Mouse (Mus musculus) neural tube, embryonic 15.5 days (tissue): ENCODE measurements at regions not wholly inside any gene's neighbourhood (a gene's known extent, or its start where the extent isn't known, plus 50 kb on each side); places are given as distances from the start of the nearest gene placed in this dataset.

Experiments used
- ATAC-seq: fragments of 200-750 bp; cut with Nextera tagmentation; 2 replicates; pipeline ENCODE4 v1.8.0; 2017; ENCODE audit warnings: mild to moderate bottlenecking, moderate TSS enrichment, moderate library complexity; ENCODE audit not compliant: low FRiP score
- H3K27ac ChIP-seq: fragments of 300-500 bp; sonication (generic); replicated peaks from 2 replicates; pipeline ENCODE4 v1.5.1; 2015; ENCODE audit warnings: mild to moderate bottlenecking, inconsistent platforms
- H3K27me3 ChIP-seq: fragments of 300-500 bp; sonication (generic); replicated peaks from 2 replicates; pipeline ENCODE4 v1.6.1; 2015; ENCODE audit warnings: inconsistent platforms
- H3K36me3 ChIP-seq: fragments of 300-500 bp; sonication (generic); 2 replicates; pipeline ENCODE4 v1.6.1; 2015; ENCODE audit warnings: inconsistent platforms
- H3K4me1 ChIP-seq: fragments of 300-500 bp; sonication (generic); 2 replicates; pipeline ENCODE4 v1.6.1; 2015; ENCODE audit warnings: inconsistent platforms
- H3K4me2 ChIP-seq: fragments of 300-500 bp; sonication (generic); 2 replicates; pipeline ENCODE4 v1.6.1; 2015; ENCODE audit warnings: inconsistent platforms, mild to moderate bottlenecking, moderate library complexity
- H3K4me3 ChIP-seq: fragments of 300-500 bp; sonication (generic); replicated peaks from 2 replicates; pipeline ENCODE4 v1.5.1; 2015; ENCODE audit warnings: mild to moderate bottlenecking, inconsistent platforms
- H3K9ac ChIP-seq: fragments of 300-500 bp; sonication (generic); replicated peaks from 2 replicates; pipeline ENCODE4 v1.6.1; 2015; ENCODE audit warnings: mild to moderate bottlenecking, inconsistent platforms
- H3K9me3 ChIP-seq: fragments of 300-500 bp; sonication (generic); replicated peaks from 2 replicates; pipeline ENCODE4 v1.6.1; 2016; ENCODE audit warnings: inconsistent platforms
- WGBS: fragments of 180-500 bp; shearing (Covaris S2); methylation state at CpG from one replicate; pipeline ENCODE4 v1.1.7; 2015; ENCODE audit warnings: mixed read lengths; 5-methylcytosine and 5-hydroxymethylcytosine counted together

GRCm38 (mm10) chr4:95439834-95440233 lies 117.5 kb upstream of the Fggy start:
- Histone ChIP-seq H3K36me3 (no peaks in the 10 kb centered on the region), H3K4me3 (no peak overlapping the region), H3K27me3 (no peaks in the 10 kb centered on the region), H3K27ac (no peak overlapping the region), H3K4me2 (no peak overlapping the region), H3K9me3 (no peaks in the 10 kb centered on the region), H3K4me1 (no peaks in the 10 kb centered on the region), H3K9ac (no peak overlapping the region)
- 37% methylated on average over 1 of the region's 1 CpGs for WGBS
- ATAC-seq, result no peak

DNA sequence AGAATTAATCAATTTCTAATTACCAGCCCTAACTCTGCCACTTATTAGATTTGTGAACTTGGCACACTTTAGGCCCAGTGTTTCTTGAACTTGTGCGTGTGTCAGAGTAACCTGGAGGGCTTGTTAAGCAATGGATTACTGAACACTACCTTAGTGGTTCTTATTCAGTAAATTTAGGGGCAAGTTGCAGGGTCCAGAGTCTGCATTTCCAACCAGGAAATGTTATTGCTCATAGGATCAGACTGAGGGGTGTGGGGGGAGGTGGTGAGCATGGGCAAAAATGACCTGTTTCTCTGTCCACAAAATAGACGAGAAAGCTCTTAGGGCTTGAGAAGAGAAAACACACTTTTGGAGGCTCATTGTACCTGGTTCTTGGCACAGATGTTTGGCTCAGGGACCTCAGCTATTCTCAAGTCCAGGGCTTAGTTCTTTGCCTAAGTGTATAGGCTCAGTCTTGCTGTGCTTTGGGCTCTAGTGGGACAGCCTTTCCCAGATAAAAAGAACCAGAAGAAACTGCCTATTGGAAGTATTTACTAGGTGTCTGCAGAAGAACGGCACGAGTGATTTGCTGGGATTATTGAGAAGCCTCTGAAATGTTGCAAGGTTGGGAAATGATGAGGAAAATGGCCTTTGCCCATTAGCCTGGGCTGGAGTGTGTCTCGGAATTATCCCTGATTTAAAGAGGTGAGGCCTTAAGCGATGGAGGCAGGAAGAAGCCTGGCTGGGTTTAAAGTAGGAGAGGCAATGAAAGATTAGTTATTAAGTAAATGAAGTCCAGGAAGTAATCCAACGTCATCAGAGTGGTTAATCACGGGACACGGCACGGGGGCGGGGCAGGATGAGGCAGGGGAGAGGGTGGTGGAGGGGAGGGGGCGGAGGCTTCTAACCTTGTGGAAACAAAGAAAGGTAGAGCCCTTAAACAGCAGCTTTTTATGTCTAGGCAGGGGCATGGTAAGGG lies 113.2 kb upstream of the Fggy start:
- no peaks in the 10 kb centered on the region for H3K27me3 ChIP-seq
- H3K4me2 ChIP-seq, result no peak overlapping the region
- H3K36me3 ChIP-seq, result no peaks in the 10 kb centered on the region
- ATAC-seq, result no peak
- no peaks in the 10 kb centered on the region for H3K9me3 ChIP-seq
- H3K4me1 ChIP-seq, result no peaks in the 10 kb centered on the region
- no peak overlapping the region for H3K4me3 ChIP-seq
- H3K9ac ChIP-seq, result no peak overlapping the region
- 51% methylated on average over 12 of the region's 12 CpGs for WGBS
- no peak overlapping the region for H3K27ac ChIP-seq

GRCm38 (mm10) chr4:95450286-95450685 lies 107.0 kb upstream of the Fggy start:
- Histone ChIP-seq H3K27ac (no peak overlapping the region), H3K9me3 (no peaks in the 10 kb centered on the region), H3K27me3 (no peaks in the 10 kb centered on the region), H3K9ac (no peak overlapping the region), H3K4me3 (no peak overlapping the region), H3K4me2 (no peak overlapping the region), H3K4me1 (no peaks in the 10 kb centered on the region), H3K36me3 (no peaks in the 10 kb centered on the region)
- WGBS, result 87% methylated on average over 1 of the region's 1 CpGs
- no peak for ATAC-seq

- no peaks in the 10 kb centered on the region for H3K36me3 ChIP-seq
- no peaks in the 10 kb centered on the region for H3K4me1 ChIP-seq
- no peaks in the 10 kb centered on the region for H3K27me3 ChIP-seq
- H3K4me3 ChIP-seq, result no peak overlapping the region
- no peaks in the 10 kb centered on the region for H3K9me3 ChIP-seq
- ATAC-seq, result no peak
- no peak overlapping the region for H3K9ac ChIP-seq
- no peak overlapping the region for H3K4me2 ChIP-seq
- no peak overlapping the region for H3K27ac ChIP-seq
- WGBS, result 91% methylated on average over 3 of the region's 3 CpGs
Observed at GRCm38 (mm10) chr4:95451831-95452230, 105.5 kb upstream of the Fggy start.

DNA sequence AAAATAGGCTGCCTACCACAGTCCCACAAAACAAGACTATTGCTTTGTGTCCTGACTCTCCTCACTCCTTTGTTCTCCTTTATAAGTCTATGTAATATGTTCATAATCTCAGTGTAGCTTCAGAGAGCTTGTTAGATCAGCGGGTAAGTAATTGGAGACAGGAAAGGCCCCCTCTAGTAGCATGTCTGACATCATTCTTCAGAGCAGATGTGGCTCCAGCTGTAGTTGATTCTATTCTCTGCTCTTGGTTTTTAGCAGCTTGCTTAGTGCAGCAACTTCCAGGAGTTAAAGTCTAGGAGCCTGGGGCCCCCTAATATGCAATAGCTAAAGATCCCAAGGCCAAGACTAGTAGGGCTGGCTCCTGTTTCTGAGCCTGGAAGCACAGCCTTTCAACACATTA lies 101.0 kb upstream of the Fggy start:
- Histone ChIP-seq H3K4me3 (no peak overlapping the region), H3K36me3 (no peaks in the 10 kb centered on the region), H3K9ac (no peak overlapping the region), H3K27me3 (no peaks in the 10 kb centered on the region), H3K4me1 (no peaks in the 10 kb centered on the region), H3K4me2 (no peak overlapping the region), H3K9me3 (no peaks in the 10 kb centered on the region), H3K27ac (no peak overlapping the region)
- 83% methylated on average over 1 of the region's 1 CpGs for WGBS
- no peak for ATAC-seq

DNA sequence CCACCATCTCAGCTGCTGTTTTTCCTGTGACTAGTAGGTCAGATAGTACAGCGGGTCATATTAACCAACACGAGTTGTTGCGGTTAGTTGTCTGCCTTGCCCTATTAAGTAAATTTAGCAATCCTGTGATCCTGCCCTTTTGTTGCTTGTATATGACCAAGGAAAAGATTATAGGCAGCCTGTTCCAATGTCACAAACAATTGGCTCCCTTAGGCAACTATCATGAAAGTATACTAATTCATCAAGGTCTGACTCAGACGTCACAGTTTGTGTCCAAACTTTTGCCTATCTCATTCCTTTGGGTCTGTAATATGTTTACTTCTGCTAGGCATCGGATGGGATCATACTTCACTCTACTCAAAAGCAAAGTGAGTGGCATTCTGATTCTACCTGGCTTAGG lies 100.4 kb upstream of the Fggy start:
- no peaks in the 10 kb centered on the region for H3K4me1 ChIP-seq
- WGBS, result 91% methylated on average over 5 of the region's 5 CpGs
- H3K4me3 ChIP-seq, result no peak overlapping the region
- H3K9me3 ChIP-seq, result no peaks in the 10 kb centered on the region
- H3K27ac ChIP-seq, result no peak overlapping the region
- no peak for ATAC-seq
- no peak overlapping the region for H3K9ac ChIP-seq
- H3K36me3 ChIP-seq, result no peaks in the 10 kb centered on the region
- no peaks in the 10 kb centered on the region for H3K27me3 ChIP-seq
- no peak overlapping the region for H3K4me2 ChIP-seq

- Histone ChIP-seq H3K9me3 (no peaks in the 10 kb centered on the region), H3K4me3 (no peak overlapping the region), H3K27ac (no peak overlapping the region), H3K9ac (no peak overlapping the region), H3K4me1 (no peaks in the 10 kb centered on the region), H3K4me2 (no peak overlapping the region), H3K36me3 (no peaks in the 10 kb centered on the region), H3K27me3 (no peaks in the 10 kb centered on the region)
- ATAC-seq, result no peak
- WGBS, result 88% methylated on average over 3 of the region's 3 CpGs
Observed at GRCm38 (mm10) chr4:95462476-95462875, 94.8 kb upstream of the Fggy start.

DNA sequence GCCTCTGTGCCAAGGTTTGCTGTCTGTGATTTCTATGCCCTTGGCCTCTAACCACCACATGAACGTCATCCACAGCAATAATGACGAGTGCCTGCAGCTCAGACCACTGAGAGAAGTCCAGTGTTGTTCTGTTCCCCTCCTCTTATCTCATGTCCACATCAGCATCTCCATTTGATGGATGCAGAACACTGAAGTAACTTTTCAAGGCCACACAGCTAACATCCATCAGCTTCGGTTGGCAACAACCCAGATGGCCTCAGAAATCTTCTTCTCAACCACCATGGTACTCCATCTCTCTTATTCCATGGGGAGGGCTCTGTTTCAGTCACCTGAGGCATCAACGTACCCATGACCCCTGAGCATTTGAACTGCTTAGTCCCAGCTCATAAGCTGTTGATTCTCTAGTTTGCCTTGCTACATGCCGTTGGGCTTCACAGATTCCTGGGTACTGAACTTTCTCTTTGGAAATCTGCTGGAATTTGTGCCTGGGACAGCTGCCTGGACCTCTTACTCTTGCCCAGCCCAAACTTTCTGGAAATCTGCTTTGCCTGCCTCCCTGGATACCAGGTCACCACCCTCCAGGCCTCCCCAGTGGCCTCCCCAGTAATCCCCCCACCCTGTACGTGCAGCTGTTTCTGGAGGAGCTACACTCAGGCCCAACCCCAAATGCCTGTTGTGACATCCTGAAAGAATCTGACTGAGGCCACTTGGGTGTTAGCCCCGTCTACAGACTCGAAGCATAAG lies 94.1 kb upstream of the Fggy start:
- ATAC-seq, result no peak
- no peaks in the 10 kb centered on the region for H3K36me3 ChIP-seq
- H3K27ac ChIP-seq, result no peak overlapping the region
- no peak overlapping the region for H3K9ac ChIP-seq
- H3K27me3 ChIP-seq, result no peaks in the 10 kb centered on the region
- no peaks in the 10 kb centered on the region for H3K9me3 ChIP-seq
- H3K4me2 ChIP-seq, result no peak overlapping the region
- WGBS, result 84% methylated on average over 8 of the region's 8 CpGs
- no peak overlapping the region for H3K4me3 ChIP-seq
- no peaks in the 10 kb centered on the region for H3K4me1 ChIP-seq

DNA sequence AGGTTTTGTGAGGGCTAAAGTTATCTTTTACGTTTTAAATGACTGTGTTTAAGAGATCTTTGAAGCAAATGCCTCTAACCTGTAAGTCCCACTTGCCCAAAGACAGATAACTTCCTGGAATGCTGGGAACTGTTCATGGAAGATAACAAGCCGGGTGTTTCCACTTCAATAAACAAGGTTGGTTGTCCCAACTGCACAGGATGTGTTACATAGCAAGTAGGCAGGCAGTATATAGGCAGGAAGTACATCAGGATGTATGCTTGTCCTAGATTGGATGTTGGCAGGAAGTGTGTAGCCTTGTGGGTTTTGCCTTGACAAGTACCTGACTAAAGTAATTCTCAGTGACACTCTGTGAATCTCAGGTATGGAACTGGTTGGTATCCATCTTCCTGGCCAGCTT lies 90.7 kb upstream of the Fggy start:
- Histone ChIP-seq H3K4me1 (no peaks in the 10 kb centered on the region), H3K36me3 (no peaks in the 10 kb centered on the region), H3K4me3 (no peak overlapping the region), H3K9me3 (no peaks in the 10 kb centered on the region), H3K27ac (no peak overlapping the region), H3K9ac (no peak overlapping the region), H3K27me3 (no peaks in the 10 kb centered on the region), H3K4me2 (no peak overlapping the region)
- ATAC-seq, result no peak
- 66% methylated on average over 2 of the region's 2 CpGs for whole genome bisulfite sequencing

GRCm38 (mm10) chr4:95467526-95467925 lies 89.8 kb upstream of the Fggy start:
- Histone ChIP-seq H3K4me3 (no peak overlapping the region), H3K36me3 (no peaks in the 10 kb centered on the region), H3K27ac (no peak overlapping the region), H3K9me3 (no peaks in the 10 kb centered on the region), H3K27me3 (no peaks in the 10 kb centered on the region), H3K9ac (no peak overlapping the region), H3K4me2 (no peak overlapping the region), H3K4me1 (no peaks in the 10 kb centered on the region)
- ATAC-seq, result no peak
- 88% methylated on average over 2 of the region's 2 CpGs for WGBS

DNA sequence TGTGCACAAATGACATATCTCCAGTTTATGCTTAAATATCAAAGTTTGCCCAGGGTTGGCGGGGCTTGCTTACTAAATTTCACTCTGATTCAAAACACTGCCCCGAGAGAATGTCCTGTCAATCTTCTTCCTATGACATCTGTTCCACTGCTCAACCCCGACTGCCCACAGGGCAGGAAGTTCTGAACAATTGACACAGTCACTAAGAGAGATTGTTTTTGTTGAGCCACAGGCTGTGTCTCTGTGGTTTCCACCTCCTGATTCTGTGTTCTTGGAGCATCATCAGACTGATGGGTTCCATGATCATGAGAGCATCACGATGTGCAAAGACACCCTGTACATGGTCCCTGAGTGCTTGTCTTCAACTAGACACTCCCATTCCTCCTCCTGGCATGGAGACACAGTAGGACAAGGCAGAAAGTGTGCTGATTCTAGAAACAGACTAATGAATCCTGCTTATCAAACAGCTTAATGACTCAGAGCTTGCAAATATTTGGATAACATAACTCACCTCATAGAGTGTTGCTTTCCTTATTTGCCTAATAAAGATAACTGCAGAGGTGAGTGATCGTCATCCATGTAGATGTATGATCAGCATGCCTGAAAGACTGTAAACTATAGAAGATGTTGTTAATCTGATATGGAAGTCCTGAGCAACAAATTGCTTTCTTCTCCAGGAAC lies 82.4 kb upstream of the Fggy start:
- H3K9ac ChIP-seq, result no peak overlapping the region
- no peaks in the 10 kb centered on the region for H3K27me3 ChIP-seq
- H3K4me2 ChIP-seq, result no peak overlapping the region
- peaks cover 7% of the 10 kb centered on the region; the same call in 1 of the 2 replicates for H3K4me1 ChIP-seq
- H3K36me3 ChIP-seq, result no peaks in the 10 kb centered on the region
- ATAC-seq, result no peak
- no peak overlapping the region for H3K4me3 ChIP-seq
- no peaks in the 10 kb centered on the region for H3K9me3 ChIP-seq
- WGBS, result 85% methylated on average over 5 of the region's 5 CpGs
- no peak overlapping the region for H3K27ac ChIP-seq
